Mouse (Mus musculus) hindbrain, embryonic 11.5 days (tissue): ENCODE results near the gene Oxt. TPM values are rescaled to one million over a fixed set of nuclear protein-coding genes. Genes with fewer than 3 reads are reported as not detected.
A peak's percentile ranks its signal among the peaks of the same experiment; 100 is the strongest.
"Not testable (repeated sequence)": the region's sequence is repeated elsewhere in the genome, so short reads cannot be mapped to it uniquely, and the experiment has no call there.

Source experiments
- ATAC-seq: fragments of 200-750 bp; cut with Nextera tagmentation; 2 replicates; pipeline ENCODE4 v1.8.0; 2017; ENCODE audit warnings: mild to moderate bottlenecking, moderate TSS enrichment, moderate library complexity; ENCODE audit not compliant: low FRiP score
- DNase-seq: peaks from one replicate; pipeline ENCODE4 v3.0.0-alpha.2; 2015; ENCODE audit warnings: low spot score
- H3K27ac ChIP-seq: fragments of 300-500 bp; sonication (generic); 2 replicates; pipeline ENCODE4 v1.5.1; 2014; ENCODE audit warnings: mild to moderate bottlenecking, low read depth, low read length
- H3K27me3 ChIP-seq: fragments of 300-500 bp; sonication (generic); 2 replicates; pipeline ENCODE4 v1.6.1; 2014; ENCODE audit warnings: mild to moderate bottlenecking, low read length, moderate library complexity, mixed read lengths; ENCODE audit not compliant: control insufficient read depth, insufficient read depth
- H3K36me3 ChIP-seq: fragments of 300-500 bp; sonication (generic); 2 replicates; pipeline ENCODE4 v1.6.1; 2014; ENCODE audit warnings: mild to moderate bottlenecking, low read length, moderate library complexity, mixed read lengths; ENCODE audit not compliant: control insufficient read depth, insufficient read depth
- H3K4me1 ChIP-seq: fragments of 300-500 bp; sonication (generic); replicated peaks from 2 replicates; pipeline ENCODE4 v1.6.1; 2014; ENCODE audit warnings: low read length, mixed read lengths; ENCODE audit not compliant: control insufficient read depth, insufficient read depth
- H3K4me2 ChIP-seq: fragments of 300-500 bp; sonication (generic); replicated peaks from 2 replicates; pipeline ENCODE4 v1.6.1; 2014; ENCODE audit warnings: mild to moderate bottlenecking, low read depth, low read length
- H3K4me3 ChIP-seq: fragments of 300-500 bp; sonication (generic); 2 replicates; pipeline ENCODE4 v1.5.1; 2014; ENCODE audit warnings: low read depth, low read length
- H3K9ac ChIP-seq: fragments of 300-500 bp; sonication (generic); 2 replicates; pipeline ENCODE4 v1.6.1; 2014; ENCODE audit warnings: low read depth, low read length
- H3K9me3 ChIP-seq: fragments of 300-500 bp; sonication (generic); 2 replicates; pipeline ENCODE4 v1.6.1; 2016; ENCODE audit warnings: low read length; ENCODE audit not compliant: control insufficient read depth
- WGBS: fragments of 180-500 bp; shearing (Covaris S2); extraction: QIAGEN DNeasy Blood & Tissue Kit; methylation state at CpG from one replicate; pipeline ENCODE4 v1.1.7; 2014; 5-methylcytosine and 5-hydroxymethylcytosine counted together
- polyA plus RNA-seq: library from polyadenylated mRNA; unstranded; fragments of >200 nt; fragmentation: Nextera tagmentation; extraction: Ambion mirVana; gene quantifications from 2 replicates; pipeline ENCODE4 v1.2.1, GENCODE M21; 2014

Oxt gene
- polyA plus RNA-seq, 1 experiment from 2014 or later = not detected

GRCm38 (mm10) chr2:130569926-130570325 lies 6.0 kb upstream of the Oxt start:
- Histone ChIP-seq H3K9ac (no peak overlapping the region), H3K9me3 (no peaks in the 10 kb centered on the region), H3K27ac (no peak overlapping the region), H3K4me3 (no peak overlapping the region), H3K27me3 (peaks cover 1% of the 10 kb centered on the region), H3K36me3 (no peaks in the 10 kb centered on the region), H3K4me2 (no peak overlapping the region), H3K4me1 (no peaks in the 10 kb centered on the region)
- ATAC-seq (no peak), DNase-seq (no peak)

GRCm38 (mm10) chr2:130574960-130575359 lies 1.0 kb upstream of the Oxt start:
- H3K27ac ChIP-seq = no peak overlapping the region
- peaks cover 14% of the 10 kb centered on the region for H3K4me1 ChIP-seq
- ATAC-seq = no peak
- no peak for DNase-seq
- H3K9ac ChIP-seq = no peak overlapping the region
- H3K4me2 ChIP-seq = no peak overlapping the region
- 82% methylated on average over 5 of the region's 5 CpGs for WGBS
- H3K9me3 ChIP-seq = no peaks in the 10 kb centered on the region
- H3K4me3 ChIP-seq = no peak overlapping the region
- H3K36me3 ChIP-seq = no peaks in the 10 kb centered on the region
- peaks cover 52% of the 10 kb centered on the region for H3K27me3 ChIP-seq

GRCm38 (mm10) chr2:130576564-130576963 lies 591 bp downstream of the Oxt start:
- Histone ChIP-seq H3K4me3 (peak overlapping the region; percentile 21; the same call in 1 of the 2 replicates), H3K4me2 (peak overlapping the region; percentile 23), H3K27me3 (peaks cover 68% of the 10 kb centered on the region), H3K4me1 (peaks cover 19% of the 10 kb centered on the region)
- peak; percentile 28 for DNase-seq
- H3K9me3 ChIP-seq, H3K36me3 ChIP-seq, ATAC-seq, H3K27ac ChIP-seq, H3K9ac ChIP-seq: not testable (repeated sequence)
- 2% methylated on average over 20 of the region's 32 CpGs for WGBS

GRCm38 (mm10) chr2:130577021-130577420 lies 1.0 kb downstream of the Oxt start:
- H3K27ac ChIP-seq = no peak overlapping the region
- no peak for ATAC-seq
- H3K4me3 ChIP-seq = no peak overlapping the region; the same call in 1 of the 2 replicates
- no peak overlapping the region; the same call in 1 of the 2 replicates for H3K4me2 ChIP-seq
- no peaks in the 10 kb centered on the region for H3K9me3 ChIP-seq
- peaks cover 72% of the 10 kb centered on the region for H3K27me3 ChIP-seq
- 2% methylated on average over 9 of the region's 9 CpGs for WGBS
- DNase-seq = peak; percentile 51
- H3K9ac ChIP-seq = no peak overlapping the region
- H3K4me1 ChIP-seq = peaks cover 19% of the 10 kb centered on the region
- no peaks in the 10 kb centered on the region for H3K36me3 ChIP-seq

- Histone ChIP-seq H3K27me3 (peaks cover 78% of the 10 kb centered on the region), H3K4me2 (no peak overlapping the region), H3K9me3 (no peaks in the 10 kb centered on the region), H3K36me3 (no peaks in the 10 kb centered on the region), H3K4me3 (no peak overlapping the region), H3K4me1 (peaks cover 19% of the 10 kb centered on the region), H3K9ac (no peak overlapping the region), H3K27ac (no peak overlapping the region)
- 4% methylated on average over 12 of the region's 12 CpGs for WGBS
- peak; percentile 48 for DNase-seq
- ATAC-seq = peak; percentile 33; the same call in 1 of the 2 replicates
Observed at GRCm38 (mm10) chr2:130577632-130578031, 1.7 kb downstream of the Oxt start.

- H3K9me3 ChIP-seq = no peaks in the 10 kb centered on the region
- no peak overlapping the region for H3K4me2 ChIP-seq
- H3K27ac ChIP-seq = no peak overlapping the region
- no peaks in the 10 kb centered on the region for H3K36me3 ChIP-seq
- H3K4me1 ChIP-seq = peaks cover 19% of the 10 kb centered on the region
- 12% methylated on average over 11 of the region's 11 CpGs for WGBS
- H3K9ac ChIP-seq = no peak overlapping the region
- no peak for ATAC-seq
- peaks cover 82% of the 10 kb centered on the region for H3K27me3 ChIP-seq
- DNase-seq = peak; percentile 78
- no peak overlapping the region for H3K4me3 ChIP-seq
Observed at GRCm38 (mm10) chr2:130578148-130578547, 2.2 kb downstream of the Oxt start.

GRCm38 (mm10) chr2:130579791-130580190 lies 3.8 kb downstream of the Oxt start:
- WGBS = 11% methylated on average over 8 of the region's 8 CpGs
- Histone ChIP-seq H3K27me3 (peaks cover 82% of the 10 kb centered on the region), H3K4me3 (no peak overlapping the region), H3K27ac (no peak overlapping the region), H3K36me3 (no peaks in the 10 kb centered on the region), H3K9ac (no peak overlapping the region), H3K9me3 (no peaks in the 10 kb centered on the region), H3K4me1 (peaks cover 19% of the 10 kb centered on the region), H3K4me2 (no peak overlapping the region)
- peak; percentile 19 for DNase-seq
- no peak for ATAC-seq

- WGBS = 3% methylated on average over 16 of the region's 16 CpGs
- no peak overlapping the region for H3K9ac ChIP-seq
- H3K36me3 ChIP-seq = no peaks in the 10 kb centered on the region
- ATAC-seq (no peak), DNase-seq (peak; percentile 20)
- peaks cover 68% of the 10 kb centered on the region for H3K27me3 ChIP-seq
- peak overlapping the region; percentile 37 for H3K4me2 ChIP-seq
- H3K4me3 ChIP-seq = peak overlapping the region; percentile 20; the same call in 1 of the 2 replicates
- H3K9me3 ChIP-seq = no peaks in the 10 kb centered on the region
- H3K27ac ChIP-seq = no peak overlapping the region
- H3K4me1 ChIP-seq = peaks cover 17% of the 10 kb centered on the region
Observed at GRCm38 (mm10) chr2:130581201-130581600, 5.2 kb downstream of the Oxt start.

- no peak for ATAC-seq
- 42% methylated on average over 10 of the region's 10 CpGs for WGBS
- H3K4me3 ChIP-seq = no peak within 1 kb of the TSS
- H3K27me3 ChIP-seq = peaks cover 55% of the 10 kb centered on the region
- H3K4me2 ChIP-seq = no peak within 1 kb of the TSS
- no peak within 1 kb of the TSS for H3K27ac ChIP-seq
- H3K4me1 ChIP-seq = peaks cover 6% of the 10 kb centered on the region; the same call in 1 of the 2 replicates
- no peak for DNase-seq
- no peaks in the 10 kb centered on the region for H3K9me3 ChIP-seq
- no peaks in the 10 kb centered on the region for H3K36me3 ChIP-seq
- H3K9ac ChIP-seq = no peak within 1 kb of the TSS
Observed at GRCm38 (mm10) chr2:130582552-130582951, 6.6 kb downstream of the Oxt start, which contains the start of gene Avp. Avp (minus strand) TSS chr2:130582554.
